Mouse (Mus musculus) lung, postnatal 0 days (tissue): Measurements from ENCODE around the gene Ilf3.

Experiments
- CTCF ChIP-seq: IDR thresholded peaks from 2 replicates; pipeline ENCODE4 v1.5.1; 2016; ENCODE audit warnings: antibody characterized with exemption, mild to moderate bottlenecking
- EP300 ChIP-seq: IDR thresholded peaks from 2 replicates; pipeline ENCODE4 v1.6.1; 2016; ENCODE audit warnings: antibody characterized with exemption, mild to moderate bottlenecking, control low read depth

DNA sequence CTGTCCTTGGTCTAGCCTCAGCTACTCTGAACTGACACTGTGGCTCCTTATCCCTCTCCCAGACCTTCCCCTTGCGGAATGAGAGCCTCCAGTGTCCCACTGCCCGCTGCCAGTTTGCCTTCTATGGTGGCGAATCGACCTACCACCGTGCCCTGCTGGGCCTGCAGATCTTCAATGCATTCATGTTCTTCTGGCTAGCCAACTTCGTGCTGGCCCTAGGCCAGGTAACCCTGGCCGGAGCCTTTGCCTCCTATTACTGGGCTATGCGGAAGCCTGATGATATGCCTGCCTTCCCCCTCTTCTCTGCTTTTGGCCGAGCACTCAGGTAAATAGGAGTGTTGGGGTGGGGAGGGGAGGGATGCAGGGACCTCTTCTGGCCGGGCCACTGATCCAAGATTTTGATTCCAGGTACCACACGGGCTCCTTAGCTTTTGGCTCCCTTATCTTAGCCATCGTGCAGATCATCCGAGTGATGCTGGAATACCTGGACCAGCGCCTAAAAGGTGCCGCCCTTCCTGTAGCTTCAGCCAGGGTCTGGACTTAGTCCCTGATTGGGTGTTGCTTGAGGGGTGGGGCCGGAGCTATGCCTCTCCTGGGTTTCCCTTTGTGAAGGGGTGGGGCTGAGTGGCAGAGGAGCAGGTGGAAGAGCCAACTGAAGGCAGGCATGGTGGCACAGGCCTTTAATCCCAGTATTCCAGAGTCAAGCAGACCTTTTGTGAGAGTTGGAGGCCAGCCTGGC lies 20.9 kb upstream of the Ilf3 start:
- TF ChIP-seq CTCF: no peak
- TF ChIP-seq EP300: no peak
